Mouse (Mus musculus): Measurements from ENCODE around the gene Stx11. TPM values are rescaled to one million over a fixed set of nuclear protein-coding genes. Genes with fewer than 3 reads are reported as not detected.

The Stx11 gene
- polyA plus RNA-seq (2017; shearing (Covaris generic)): 59.1 TPM

GRCm38 (mm10) chr10:12964151-12965075 is at the start of gene Stx11:
Stx11 (minus strand) TSS chr10:12964298.

GRCm38 (mm10) chr10:13005043-13005442 is 40.9 kb upstream of the Stx11 start, which contains the start of gene Sf3b5:
Sf3b5 (plus strand) TSS chr10:13005343.

Other genes with a start within 250 kb of the Stx11 start
- 389 TPM for gene Utrn, start 94.9 kb downstream of the Stx11 start, polyA plus RNA-seq (2017; shearing (Covaris generic))
- 23.4 TPM for gene Sf3b5, start 41.0 kb upstream of the Stx11 start, polyA plus RNA-seq (2017; shearing (Covaris generic))
- gene Plagl1, start 96.2 kb upstream of the Stx11 start, polyA plus RNA-seq (2017; shearing (Covaris generic)): 19.2 TPM
- gene Zc2hc1b, start 213.7 kb upstream of the Stx11 start, polyA plus RNA-seq (2017; shearing (Covaris generic)): not detected
- gene Ltv1, start 228.9 kb upstream of the Stx11 start, polyA plus RNA-seq (2017; shearing (Covaris generic)): 89.7 TPM